Mouse (Mus musculus) small intestine, adult 2 months (tissue): ENCODE measurements around the gene Dpy19l2.

ENCODE experiments used
- CTCF ChIP-seq: fragments of 200-500 bp; IDR thresholded peaks from 2 replicates; pipeline ENCODE4 v1.5.1; 2012; ENCODE audit warnings: low read depth, mild to moderate bottlenecking, control low read depth, inconsistent platforms, low read length, moderate library complexity, mixed read lengths; ENCODE audit not compliant: insufficient replicate concordance, insufficient read length; ENCODE audit errors: extremely low read depth
- POLR2A ChIP-seq: fragments of 200-500 bp; IDR thresholded peaks from 2 replicates; pipeline ENCODE4 v1.6.1; 2012; ENCODE audit warnings: low read depth, mild to moderate bottlenecking, control low read depth, inconsistent platforms, low read length, moderate library complexity

DNA sequence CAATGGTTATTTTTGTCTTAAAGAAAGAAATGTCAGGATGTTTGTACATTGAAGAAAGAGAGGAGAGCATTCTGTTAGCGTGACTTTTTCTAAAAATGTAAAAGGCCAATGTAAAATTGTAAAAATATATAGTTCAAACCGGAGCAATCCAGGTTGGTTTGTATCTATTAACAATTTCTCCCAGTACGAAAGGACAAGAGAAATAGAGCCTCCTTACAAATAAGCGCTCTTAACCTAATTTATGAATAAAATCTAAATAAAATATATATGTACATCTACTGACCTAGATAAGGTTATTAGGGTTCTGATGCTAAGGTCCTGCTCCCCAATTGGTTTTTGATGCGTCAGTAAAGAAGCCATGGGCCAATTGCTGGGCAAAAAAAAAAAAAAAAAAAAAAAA lies 48.9 kb upstream of the Dpy19l2 start:
- TF ChIP-seq CTCF: no peak
- TF ChIP-seq POLR2A: no peak
